Mouse (Mus musculus) hindlimb bud, embryonic 11.5 days (tissue): ENCODE results near the gene Spg20.

ENCODE experiments used
- DNase-seq: peaks from one replicate; pipeline ENCODE4 v3.0.0-alpha.2; 2012; ENCODE audit warnings: low read depth, low spot score; ENCODE audit errors: extremely low spot score

The Spg20 gene

DNA sequence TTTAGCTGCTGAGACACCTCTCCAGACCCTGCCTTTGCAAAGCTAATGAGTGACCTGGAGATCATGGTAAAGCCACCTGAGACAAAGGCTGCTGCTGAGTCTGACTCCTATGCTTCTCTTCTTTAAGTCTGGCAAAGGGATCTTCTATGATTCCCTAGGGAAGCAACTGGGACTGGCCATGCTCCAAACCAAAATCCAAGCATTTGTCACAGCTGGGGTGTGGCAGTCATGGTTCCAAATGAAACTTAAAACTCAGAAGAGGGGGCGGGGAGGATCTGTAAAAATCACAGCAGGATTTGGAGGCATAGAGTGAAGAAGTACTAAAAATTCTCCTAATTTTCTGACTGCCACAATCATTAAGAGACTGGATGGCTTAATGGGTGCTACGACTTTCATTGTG is 14.7 kb upstream of the Spg20 start:
- no peak for DNase-seq

GRCm38 (mm10) chr3:55098014-55098413 is 13.9 kb upstream of the Spg20 start:
- DNase-seq, result no peak

DNA sequence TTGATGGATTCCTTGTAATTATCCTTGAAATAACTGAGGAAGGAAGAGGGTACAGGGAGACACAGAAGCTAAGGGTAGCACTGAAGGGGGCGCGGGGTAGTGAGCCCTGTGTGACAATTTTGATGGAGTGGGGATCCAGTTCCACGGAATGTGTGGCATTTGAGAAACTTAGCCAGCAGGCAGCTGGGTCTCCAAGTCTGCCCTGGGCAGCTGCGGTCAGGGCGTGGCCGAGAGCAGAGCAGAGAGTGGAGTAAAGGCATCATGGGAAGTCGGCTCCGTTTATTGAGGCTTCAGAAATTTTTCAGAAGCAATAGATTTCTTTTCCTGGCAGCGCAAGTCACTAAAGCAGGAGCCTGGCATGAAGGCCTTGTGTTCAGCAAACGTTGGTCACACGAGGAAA is 12.9 kb upstream of the Spg20 start:
- DNase-seq, result no peak

GRCm38 (mm10) chr3:55101092-55101491 is 10.8 kb upstream of the Spg20 start:
- DNase-seq, result no peak

GRCm38 (mm10) chr3:55105372-55106023 is 6.4 kb upstream of the Spg20 start:
- no peak for DNase-seq

GRCm38 (mm10) chr3:55106051-55106450 is 5.9 kb upstream of the Spg20 start:
- DNase-seq, result no peak

- no peak for DNase-seq
Measured at GRCm38 (mm10) chr3:55109097-55109496, 2.8 kb upstream of the Spg20 start.

GRCm38 (mm10) chr3:55112710-55113415 is 955 bp downstream of the Spg20 start:
- peak; percentile 28 for DNase-seq

DNA sequence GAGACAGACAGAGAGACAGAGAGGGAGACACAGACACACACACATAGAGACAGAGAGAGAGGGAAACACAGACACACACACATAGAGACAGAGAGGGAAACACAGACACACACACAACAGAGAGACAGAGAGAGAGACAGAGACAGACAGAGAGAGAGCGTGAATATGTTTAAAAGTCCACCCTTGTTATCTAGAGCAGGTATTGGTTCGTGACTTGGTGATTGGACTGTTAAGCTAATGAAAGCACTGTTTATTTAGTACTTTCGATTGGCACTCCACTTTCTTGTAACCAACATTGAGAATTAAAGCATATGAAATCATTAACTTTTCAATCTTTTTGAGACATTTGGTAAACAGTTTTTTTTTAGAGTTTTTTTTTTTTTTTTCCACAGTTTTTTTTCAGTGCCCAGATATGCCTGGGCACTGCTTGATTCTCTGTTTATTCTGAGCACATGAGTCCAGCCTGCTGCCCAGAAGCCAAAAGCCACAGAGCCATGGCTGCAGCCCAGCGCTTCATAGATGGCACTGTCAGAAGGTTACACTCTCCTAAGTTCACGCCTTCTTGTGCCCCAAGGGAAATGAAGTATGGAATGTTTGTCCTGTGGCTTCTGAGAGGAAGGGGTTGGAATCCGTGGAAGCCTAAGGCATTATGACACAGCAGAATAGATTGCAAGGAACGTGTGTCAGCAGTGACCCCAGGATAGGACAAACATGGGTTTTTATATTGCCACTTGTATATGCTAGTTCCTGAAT is 2.6 kb downstream of the Spg20 start:
- no peak for DNase-seq

DNA sequence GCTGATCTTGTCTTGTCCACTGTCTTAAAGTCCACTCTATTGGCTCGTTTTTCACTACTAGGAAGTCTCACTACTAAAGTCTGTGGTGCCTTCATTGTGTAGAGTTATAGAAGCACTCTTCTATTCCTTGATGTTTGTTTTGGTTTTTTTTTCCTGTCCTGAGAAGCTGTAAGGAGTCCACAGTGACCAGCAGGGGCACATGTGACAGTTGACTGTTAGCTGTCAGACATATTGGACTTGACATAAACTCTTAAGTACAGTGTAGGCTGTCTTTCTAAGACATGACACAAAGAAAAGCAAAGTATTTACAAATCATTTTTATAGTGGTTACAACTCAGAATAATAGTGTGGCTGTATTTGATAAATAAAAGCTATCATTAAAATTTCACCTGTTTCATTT is 3.2 kb downstream of the Spg20 start:
- no peak for DNase-seq

- no peak for DNase-seq
Measured at GRCm38 (mm10) chr3:55115989-55116388, 4.1 kb downstream of the Spg20 start.

GRCm38 (mm10) chr3:55119275-55119898 is 7.5 kb downstream of the Spg20 start:
- DNase-seq, result no peak

DNA sequence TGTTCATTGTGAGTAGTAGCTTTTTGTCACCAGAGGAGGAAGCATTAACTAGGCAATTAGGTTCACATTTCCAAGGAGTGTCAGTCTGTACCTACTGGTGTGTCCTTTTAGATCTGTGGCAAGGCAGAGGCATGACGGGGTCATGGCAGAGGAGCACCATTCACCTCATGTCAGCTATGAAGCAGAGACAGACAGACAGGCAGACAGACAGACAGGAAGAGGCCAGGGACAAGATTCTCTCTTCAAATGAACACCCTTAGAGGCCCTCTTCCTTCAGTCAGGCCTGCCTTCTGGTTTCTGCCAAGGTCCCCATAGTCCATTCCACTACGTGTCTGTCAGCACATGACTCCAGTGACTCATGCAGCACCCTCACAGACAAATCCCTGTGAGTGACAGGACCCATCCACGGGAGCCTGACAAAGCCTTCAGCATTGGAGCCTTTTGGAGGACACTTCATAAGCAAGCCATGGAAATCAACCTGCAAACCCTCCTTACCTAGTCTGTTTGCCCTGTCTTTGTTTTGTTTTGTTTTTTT is 10.5 kb downstream of the Spg20 start:
- DNase-seq, result no peak

GRCm38 (mm10) chr3:55123064-55123463 is 11.2 kb downstream of the Spg20 start:
- DNase-seq, result no peak

DNA sequence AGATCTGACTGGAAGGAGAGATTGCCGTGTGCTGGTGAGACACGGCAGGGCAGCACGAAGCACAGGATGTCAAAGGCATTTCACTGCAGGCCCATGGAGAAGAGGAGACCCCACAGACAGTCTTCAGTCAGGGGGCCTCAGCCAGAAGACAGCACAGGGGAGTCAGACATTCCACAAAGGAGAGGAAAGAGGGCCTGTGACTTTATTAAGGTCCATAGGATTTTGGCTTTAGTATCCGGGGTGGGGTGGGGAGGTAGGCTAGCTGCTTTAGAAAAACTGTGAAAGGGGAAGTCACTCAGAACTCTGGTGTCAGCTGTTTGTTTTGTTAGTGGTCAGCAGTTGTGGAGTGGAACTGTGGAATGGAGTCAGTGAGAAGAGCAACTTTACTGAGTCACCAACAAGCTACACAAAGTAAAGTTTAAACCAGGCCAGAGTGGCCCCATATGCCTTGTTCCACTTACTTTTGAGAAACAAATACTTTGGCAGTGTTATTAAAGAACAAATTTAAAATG is 17.3 kb downstream of the Spg20 start:
- DNase-seq, result no peak

DNA sequence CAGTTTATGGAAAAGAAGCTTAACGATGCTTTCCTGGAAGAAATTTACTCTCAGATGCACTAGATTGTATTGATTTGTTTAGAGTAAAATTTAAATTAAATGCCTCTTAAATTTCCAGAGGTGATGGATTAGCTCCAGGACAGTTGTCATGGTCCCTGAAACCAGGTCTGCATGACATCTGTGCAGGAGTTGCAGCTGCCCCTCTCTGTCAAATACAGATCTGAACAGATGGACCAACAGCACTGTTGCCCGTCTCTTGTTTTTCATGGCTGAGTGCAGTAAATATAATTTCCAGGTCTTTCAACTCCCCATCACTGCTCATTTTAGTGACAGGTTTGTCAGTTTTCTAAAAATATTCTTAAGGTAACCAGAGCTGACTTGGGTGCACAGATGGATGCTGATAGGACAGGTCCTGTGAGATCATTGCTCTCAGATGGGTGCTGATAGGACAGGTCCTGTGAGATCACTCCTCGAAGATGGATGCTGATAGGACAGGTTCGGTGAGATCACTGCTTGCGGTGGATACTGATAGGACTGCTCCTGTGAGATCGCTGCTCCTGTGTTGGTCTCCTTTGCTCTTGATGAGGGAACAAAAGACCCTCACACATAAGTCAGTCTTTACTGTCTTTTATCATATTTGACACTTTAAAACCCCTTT is 19.8 kb downstream of the Spg20 start:
- no peak for DNase-seq

GRCm38 (mm10) chr3:55137039-55137438 is 25.1 kb downstream of the Spg20 start, which contains the start of gene Ccdc169:
Gene Ccdc169, plus strand, starts transcription at chr3:55137339.
- DNase-seq, result no peak

DNA sequence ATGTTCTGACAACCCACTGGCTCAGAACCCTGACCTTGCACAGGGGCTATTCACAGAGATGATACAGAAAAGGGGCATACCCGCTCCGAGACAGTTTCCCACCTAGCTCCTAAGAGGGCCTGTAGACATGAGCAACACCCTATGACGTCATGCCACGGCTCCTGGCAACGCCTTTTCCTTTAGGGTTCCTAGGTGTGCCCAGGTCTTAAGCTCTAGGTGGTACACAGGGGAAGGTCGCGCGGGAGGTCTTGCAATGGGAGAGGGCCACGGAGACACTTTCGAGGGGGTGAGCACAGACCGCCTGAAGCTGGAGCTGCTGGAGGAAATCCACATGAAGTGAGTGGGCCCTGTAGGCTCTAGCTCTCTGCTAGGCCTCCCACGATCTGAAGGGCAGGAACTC is 27.9 kb downstream of the Spg20 start:
- DNase-seq, result no peak

GRCm38 (mm10) chr3:55141401-55141800 is 29.5 kb downstream of the Spg20 start:
- no peak for DNase-seq

GRCm38 (mm10) chr3:55144916-55145315 is 33.0 kb downstream of the Spg20 start:
- DNase-seq, result no peak

DNA sequence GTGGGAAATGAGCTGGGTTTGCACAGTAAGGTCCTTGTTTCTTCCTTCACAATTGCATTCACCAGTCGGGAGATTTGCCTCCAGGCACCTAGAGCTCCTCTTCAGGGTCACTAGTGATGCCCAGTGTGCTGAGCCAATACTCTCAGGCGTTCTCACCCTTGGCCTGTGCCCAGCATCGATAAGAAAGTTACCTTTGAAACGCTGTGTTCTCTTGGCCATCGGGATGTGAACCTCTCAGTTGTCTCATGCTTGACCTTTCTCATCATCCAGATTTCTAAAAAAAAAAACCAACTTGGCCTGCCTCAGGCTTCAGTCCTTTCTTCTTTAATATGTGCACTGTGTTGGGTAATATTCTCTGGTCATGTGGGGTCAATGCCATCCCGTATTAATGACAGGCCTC is 34.5 kb downstream of the Spg20 start:
- no peak for DNase-seq
